Mouse (Mus musculus): Measurements from ENCODE around the gene Atp6v0c. TPM values are rescaled to one million over a fixed set of nuclear protein-coding genes. Genes with fewer than 3 reads are reported as not detected.
"Not testable (repeated sequence)": the region's sequence is repeated elsewhere in the genome, so short reads cannot be mapped to it uniquely, and the experiment has no call there.

The Atp6v0c gene
- total RNA-seq, 1 experiment from 2014 or later, result 55.6 TPM

DNA sequence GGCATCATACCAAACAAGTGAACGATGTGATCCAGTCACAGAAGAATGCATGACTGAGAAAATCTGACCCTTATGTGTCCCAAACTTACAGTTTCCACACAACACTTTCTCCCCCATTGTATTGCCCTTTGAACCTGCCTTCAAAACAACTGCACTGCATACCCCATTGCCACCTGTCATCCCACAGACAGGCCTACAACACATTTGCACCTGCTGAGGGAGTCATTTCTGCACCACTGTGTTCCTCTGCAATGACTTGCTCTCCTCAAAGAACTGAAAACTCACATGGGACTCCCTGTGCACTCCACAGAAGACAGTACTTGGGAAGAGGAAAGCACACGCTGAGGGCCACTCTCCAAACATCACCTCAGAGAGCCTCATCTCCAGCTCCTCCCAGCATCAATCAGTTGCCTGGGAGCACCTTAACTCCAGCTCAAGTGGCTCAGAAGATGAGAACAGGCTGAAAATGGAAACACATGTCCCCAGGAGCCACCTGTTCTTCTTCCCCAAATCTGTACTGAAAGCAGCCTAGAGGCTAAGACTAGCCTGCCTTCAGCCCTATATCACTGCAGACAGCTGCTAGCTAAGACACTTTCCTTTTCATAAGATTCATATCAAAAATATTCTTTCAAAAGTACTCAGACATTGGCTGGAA is 32.1 kb downstream of the Atp6v0c start:
- no peak for ATAC-seq (replicated peaks; ENCODE audit: insufficient number of reproducible peaks, low FRiP score, low TSS enrichment, poor library complexity, severe bottlenecking)

DNA sequence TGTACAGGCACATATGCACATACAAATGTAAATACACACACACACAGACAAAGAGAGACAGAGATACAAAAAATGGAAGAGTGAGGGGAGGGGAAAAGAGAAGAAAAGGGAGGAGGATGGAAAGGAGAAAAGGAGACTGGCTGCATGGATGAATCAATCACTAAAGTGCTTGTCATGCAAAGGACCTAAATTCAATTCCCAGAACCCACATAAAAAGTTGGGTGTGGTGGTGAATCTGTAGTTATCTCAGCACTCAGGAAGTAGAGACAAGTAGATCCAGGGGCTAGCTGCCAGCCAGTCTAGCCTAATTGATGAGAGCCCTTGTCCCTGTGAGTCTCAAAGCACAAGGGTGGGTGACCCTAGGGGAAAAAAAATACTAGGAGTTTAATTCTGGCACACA is 35.4 kb downstream of the Atp6v0c start:
- no peak for ATAC-seq (replicated peaks; ENCODE audit: insufficient number of reproducible peaks, low FRiP score, low TSS enrichment, poor library complexity, severe bottlenecking)

DNA sequence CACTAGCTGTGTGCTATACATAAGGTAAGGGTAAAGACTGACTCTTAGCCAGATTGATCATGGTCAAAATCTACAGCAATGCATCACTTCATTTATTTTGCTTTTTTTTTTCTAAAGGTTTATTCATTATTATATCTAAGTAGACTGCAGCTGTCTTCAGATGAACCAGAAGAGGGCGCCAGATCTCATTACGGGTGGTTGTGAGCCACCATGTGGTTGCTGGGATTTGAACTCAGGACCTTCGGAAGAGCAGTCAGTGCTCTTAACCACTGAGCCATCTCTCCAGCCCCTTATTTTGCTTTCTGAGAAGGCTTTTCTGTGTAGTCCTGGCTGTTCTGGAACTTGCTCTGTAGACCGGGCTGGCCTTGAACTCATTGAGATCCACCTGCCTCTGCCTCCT is 36.6 kb downstream of the Atp6v0c start:
- ATAC-seq (replicated peaks; ENCODE audit: insufficient number of reproducible peaks, low FRiP score, low TSS enrichment, poor library complexity, severe bottlenecking), result not testable (repeated sequence)

DNA sequence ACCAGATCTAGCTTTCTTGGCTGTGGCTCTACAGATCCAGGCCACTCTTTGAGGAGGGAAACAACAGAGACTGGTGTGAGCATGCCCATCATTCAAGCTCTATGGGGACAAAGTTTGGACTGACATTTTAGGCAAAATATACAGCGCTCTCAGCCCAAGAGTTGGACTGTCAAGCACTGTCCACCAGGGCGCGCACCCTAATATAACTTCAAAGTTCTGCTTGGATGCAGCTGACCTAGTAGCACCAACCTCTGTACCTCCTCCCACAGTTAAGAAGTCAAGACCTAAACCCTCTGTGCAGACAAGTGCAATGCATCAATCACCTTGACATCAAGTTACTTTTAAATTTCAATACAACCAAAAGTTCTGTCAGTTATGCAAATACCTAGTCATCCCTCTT is 37.9 kb downstream of the Atp6v0c start:
- ATAC-seq (replicated peaks; ENCODE audit: insufficient number of reproducible peaks, low FRiP score, low TSS enrichment, poor library complexity, severe bottlenecking), result no peak; the same call in 1 of the 2 replicates

DNA sequence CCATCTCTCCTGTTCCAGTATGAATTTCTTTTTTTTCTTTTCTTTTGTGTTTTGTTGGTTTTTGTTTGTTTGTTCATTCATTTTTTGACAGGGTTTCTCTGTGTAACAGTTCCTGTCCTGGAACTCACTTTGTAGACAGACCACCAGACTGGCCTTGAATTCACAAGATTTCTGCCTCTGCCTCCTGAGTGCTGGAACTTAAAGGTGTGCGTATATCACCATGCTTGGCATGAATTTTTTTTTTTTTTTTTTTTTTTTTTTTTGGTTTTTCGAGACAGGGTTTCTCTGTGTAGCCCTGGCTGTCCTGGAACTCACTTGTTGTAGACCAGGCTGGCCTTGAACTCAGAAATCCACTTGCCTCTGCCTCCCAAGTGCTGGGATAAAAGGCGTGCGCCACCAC is 40.3 kb downstream of the Atp6v0c start:
- ATAC-seq (replicated peaks; ENCODE audit: insufficient number of reproducible peaks, low FRiP score, low TSS enrichment, poor library complexity, severe bottlenecking), result not testable (repeated sequence)

DNA sequence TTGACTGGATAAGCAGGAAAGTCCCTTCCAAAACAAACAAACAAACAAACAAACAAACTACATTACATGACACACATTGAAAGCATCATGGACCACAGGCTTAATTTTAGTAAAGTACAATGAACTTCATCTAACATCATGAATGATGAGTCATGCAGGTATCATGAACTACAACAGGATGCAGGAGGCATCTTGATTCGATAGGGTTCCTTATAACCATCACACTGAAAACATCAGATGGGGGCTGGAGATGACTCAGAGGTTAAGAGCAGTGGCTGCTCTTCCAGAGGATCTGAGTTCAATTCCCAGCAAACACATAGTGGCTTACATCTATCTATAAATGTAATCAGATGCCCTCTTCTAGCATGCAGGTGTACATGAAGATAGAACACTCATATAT is 41.9 kb downstream of the Atp6v0c start:
- no peak for ATAC-seq (replicated peaks; ENCODE audit: insufficient number of reproducible peaks, low FRiP score, low TSS enrichment, poor library complexity, severe bottlenecking)

DNA sequence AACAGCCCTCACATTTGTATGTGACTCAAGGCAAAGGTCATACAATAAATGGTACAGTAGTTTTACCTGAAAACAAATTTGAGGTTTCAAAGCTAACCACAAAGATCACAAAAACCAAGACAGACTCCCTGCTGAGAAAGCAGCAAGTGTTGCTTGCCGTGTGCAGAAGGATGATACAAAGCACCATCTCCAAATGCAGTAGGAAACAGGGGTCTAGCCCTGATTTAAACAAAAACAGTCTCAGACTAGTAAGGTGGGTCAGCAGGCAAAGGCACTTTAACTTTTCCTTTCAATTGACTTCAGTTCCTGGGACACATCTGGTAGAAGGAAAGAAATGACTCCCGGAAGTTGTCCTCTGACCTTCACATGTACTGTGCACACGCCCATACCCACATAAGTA is 42.7 kb downstream of the Atp6v0c start:
- ATAC-seq (replicated peaks; ENCODE audit: insufficient number of reproducible peaks, low FRiP score, low TSS enrichment, poor library complexity, severe bottlenecking), result no peak

DNA sequence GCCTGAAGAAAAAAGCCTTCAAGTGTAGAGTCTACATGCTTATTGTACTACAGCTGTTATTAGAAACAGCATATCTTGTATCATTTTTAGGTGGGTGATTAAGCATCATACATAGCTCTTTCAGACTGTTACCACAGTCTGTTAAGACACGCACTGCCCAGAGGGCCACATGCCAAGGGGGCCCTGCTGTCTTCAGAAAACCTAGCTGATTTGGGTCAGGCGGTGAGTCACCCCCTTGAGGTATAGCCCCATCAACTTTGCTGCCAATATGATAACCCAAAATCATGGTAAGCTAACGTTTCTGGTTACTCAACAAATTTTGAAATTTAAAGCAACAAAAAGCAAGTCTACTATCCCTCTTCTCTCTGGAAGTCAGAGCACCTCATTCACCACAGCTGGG is 50.1 kb downstream of the Atp6v0c start:
- no peak for ATAC-seq (replicated peaks; ENCODE audit: insufficient number of reproducible peaks, low FRiP score, low TSS enrichment, poor library complexity, severe bottlenecking)

Other genes with a start within 250 kb of the Atp6v0c start
- gene Sbp, start 228.0 kb downstream of the Atp6v0c start, total RNA-seq (2017), result not detected in 3 replicates
- gene Sbpl, start 214.4 kb downstream of the Atp6v0c start, total RNA-seq (2017), result not detected in 3 replicates
- gene Prss30, start 189.1 kb downstream of the Atp6v0c start, total RNA-seq (2017), result 0.76 to 1.2 TPM in 2 of 3 replicates, not detected in the other
- not detected in 3 replicates for gene Prss22, start 171.6 kb downstream of the Atp6v0c start, total RNA-seq (2017)
- gene Prss27, start 131.6 kb downstream of the Atp6v0c start, total RNA-seq (2017), result not detected in 3 replicates
- 15.4 to 22.7 TPM (median 16.9 TPM) in 3 replicates for gene Kctd5, start 96.2 kb downstream of the Atp6v0c start, total RNA-seq (2017)
- gene Pdpk1, start 18.8 kb downstream of the Atp6v0c start, total RNA-seq (2017), result 37.3 to 63.3 TPM (median 46.8 TPM) in 3 replicates
- gene Amdhd2, start 5.9 kb downstream of the Atp6v0c start, total RNA-seq (2017), result 6.5 to 24.6 TPM (median 24.4 TPM) in 3 replicates
- gene Tbc1d24, start 35.9 kb upstream of the Atp6v0c start, total RNA-seq (2017), result 0.68 to 1.0 TPM (median 0.96 TPM) in 3 replicates
- not detected in 3 replicates for gene Ntn3, start 39.8 kb upstream of the Atp6v0c start, total RNA-seq (2017)
- gene Tedc2, start 51.1 kb upstream of the Atp6v0c start, total RNA-seq (2017), result 2.9 to 6.6 TPM (median 3.1 TPM) in 3 replicates
- gene Ccnf, start 81.8 kb upstream of the Atp6v0c start, total RNA-seq (2017), result 1.6 to 4.6 TPM (median 2.0 TPM) in 3 replicates
- not detected in 3 replicates for gene Abca17, start 181.4 kb upstream of the Atp6v0c start, total RNA-seq (2017)
- 29.2 to 35.4 TPM (median 29.7 TPM) in 3 replicates for gene Abca3, start 182.2 kb upstream of the Atp6v0c start, total RNA-seq (2017)
- gene Rnps1, start 244.9 kb upstream of the Atp6v0c start, total RNA-seq (2017), result 84.3 to 102 TPM (median 99.4 TPM) in 3 replicates

Measured in monocyte, adult 5-6 weeks (primary cell).